Mouse (Mus musculus) cerebellum, adult 2 months (tissue): ENCODE measurements around the gene Lxn.

Experiments
- CTCF ChIP-seq: fragments of 200-500 bp; IDR thresholded peaks from 2 replicates; pipeline ENCODE4 v1.5.1; 2011; ENCODE audit warnings: low read depth, mild to moderate bottlenecking, control low read depth, low read length, moderate library complexity, borderline replicate concordance; ENCODE audit not compliant: insufficient read depth
- POLR2A ChIP-seq: fragments of 200-500 bp; IDR thresholded peaks from 2 replicates; pipeline ENCODE4 v1.6.1; 2011; ENCODE audit warnings: low read length, control low read depth, borderline replicate concordance; ENCODE audit not compliant: insufficient read depth

DNA sequence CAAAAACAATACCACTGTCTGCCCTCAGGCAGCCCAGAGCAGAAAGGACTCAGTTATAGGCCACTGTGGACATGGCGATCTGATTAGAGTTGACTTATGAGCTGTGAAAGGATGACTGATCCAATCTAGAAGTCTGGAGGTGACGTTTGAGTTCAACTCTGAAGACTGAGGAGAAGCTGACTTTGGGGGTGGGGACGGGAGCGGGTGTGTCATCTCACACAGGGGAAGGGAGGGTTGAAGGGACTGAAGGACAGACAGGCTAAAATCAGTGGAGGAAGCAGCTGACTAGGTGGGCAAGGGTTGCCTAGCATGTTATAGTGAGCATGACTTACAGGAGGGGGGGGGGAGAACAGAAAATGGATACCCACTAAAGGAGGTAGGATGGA lies 35.7 kb upstream of the Lxn start:
- TF ChIP-seq POLR2A (no peak), CTCF (no peak)
